Mouse (Mus musculus) spleen, postnatal 14 days (tissue): Measurements from ENCODE around the gene Lrmda.

ENCODE experiments used
- DNase-seq, 2 experiments: peaks; one replicate each; pipeline ENCODE4 v3.0.0; 2021 to 2022; ENCODE audit warnings: low spot score in 2 of 2

The Lrmda gene

GRCm38 (mm10) chr14:22043420-22043819, 23.9 kb downstream of the Lrmda start:
- no peak for DNase-seq

- no peak for DNase-seq
Observed at GRCm38 (mm10) chr14:22046262-22046856, 26.8 kb downstream of the Lrmda start.

- DNase-seq: no peak
Observed at GRCm38 (mm10) chr14:22048068-22048899, 28.8 kb downstream of the Lrmda start.

GRCm38 (mm10) chr14:22048900-22049199, 29.3 kb downstream of the Lrmda start:
- no peak for DNase-seq

GRCm38 (mm10) chr14:22049282-22049681, 29.8 kb downstream of the Lrmda start:
- DNase-seq: no peak

GRCm38 (mm10) chr14:22051941-22052664, 32.6 kb downstream of the Lrmda start:
- DNase-seq: no peak

GRCm38 (mm10) chr14:22055630-22056029, 36.1 kb downstream of the Lrmda start:
- no peak for DNase-seq

- no peak for DNase-seq
Observed at GRCm38 (mm10) chr14:22056246-22056645, 36.7 kb downstream of the Lrmda start.

GRCm38 (mm10) chr14:22058729-22059128, 39.2 kb downstream of the Lrmda start:
- no peak for DNase-seq

- DNase-seq: no peak
Observed at GRCm38 (mm10) chr14:22059348-22059861, 39.9 kb downstream of the Lrmda start.

- no peak for DNase-seq
Observed at GRCm38 (mm10) chr14:22060787-22061186, 41.3 kb downstream of the Lrmda start.

- no peak for DNase-seq
Observed at GRCm38 (mm10) chr14:22062117-22062855, 42.8 kb downstream of the Lrmda start.

GRCm38 (mm10) chr14:22069169-22069568, 49.7 kb downstream of the Lrmda start:
- DNase-seq: no peak

GRCm38 (mm10) chr14:22073385-22073784, 53.9 kb downstream of the Lrmda start:
- DNase-seq: no peak

- no peak for DNase-seq
Observed at GRCm38 (mm10) chr14:22074229-22074628, 54.7 kb downstream of the Lrmda start.

GRCm38 (mm10) chr14:22083931-22084330, 64.4 kb downstream of the Lrmda start:
- DNase-seq: no peak

- DNase-seq: no peak
Observed at GRCm38 (mm10) chr14:22085411-22085810, 65.9 kb downstream of the Lrmda start.

GRCm38 (mm10) chr14:22088604-22089003, 69.1 kb downstream of the Lrmda start:
- no peak for DNase-seq

- DNase-seq: no peak
Observed at GRCm38 (mm10) chr14:22089331-22089730, 69.8 kb downstream of the Lrmda start.

GRCm38 (mm10) chr14:22089866-22090470, 70.5 kb downstream of the Lrmda start:
- no peak for DNase-seq

GRCm38 (mm10) chr14:22090778-22091211, 71.3 kb downstream of the Lrmda start:
- DNase-seq: no peak
